Mouse (Mus musculus) heart, postnatal 0 days (tissue): Measurements from ENCODE around the gene Ap3d1.

ENCODE experiments used
- CTCF ChIP-seq: IDR thresholded peaks from 2 replicates; pipeline ENCODE4 v1.5.1; 2016; ENCODE audit warnings: antibody characterized with exemption, control low read depth, low read depth
- EP300 ChIP-seq: IDR thresholded peaks from 2 replicates; pipeline ENCODE4 v1.6.1; 2016; ENCODE audit warnings: antibody characterized with exemption, low read depth

DNA sequence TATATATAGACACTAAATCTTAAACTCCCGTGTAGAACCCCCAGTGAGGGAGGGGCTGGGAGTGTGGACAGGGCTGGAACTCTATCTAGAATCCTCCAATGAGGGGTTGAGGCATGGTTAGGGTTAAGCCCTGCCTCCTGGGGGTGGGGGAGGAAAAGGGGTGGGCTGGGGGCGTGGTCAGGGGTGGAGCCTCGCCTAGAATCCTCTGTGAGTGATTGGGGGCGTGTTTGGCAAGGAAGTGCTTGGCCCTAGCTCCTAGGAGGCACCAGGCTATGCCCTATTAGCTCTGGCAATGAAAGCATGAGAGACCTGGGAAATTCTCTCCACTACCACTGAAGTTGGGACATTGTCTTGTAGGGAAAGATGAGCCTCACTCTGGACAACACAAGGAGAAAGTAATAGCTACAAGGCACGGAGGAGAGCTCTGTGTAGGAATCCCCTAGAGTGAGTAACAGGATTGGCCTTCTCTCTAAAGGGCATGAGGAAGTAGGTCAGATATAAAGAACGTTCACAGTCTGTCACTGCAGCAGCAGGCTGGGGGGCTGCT is 10.1 kb upstream of the Ap3d1 start:
- TF ChIP-seq CTCF, result no peak
- no peak for TF ChIP-seq EP300
